Mouse (Mus musculus): ENCODE results near the gene Tpx2. TPM values are rescaled to one million over a fixed set of nuclear protein-coding genes. Genes with fewer than 3 reads are reported as not detected.

Tpx2 gene
- polyA plus RNA-seq, 1 experiment from 2014 or later = 21.9 TPM

DNA sequence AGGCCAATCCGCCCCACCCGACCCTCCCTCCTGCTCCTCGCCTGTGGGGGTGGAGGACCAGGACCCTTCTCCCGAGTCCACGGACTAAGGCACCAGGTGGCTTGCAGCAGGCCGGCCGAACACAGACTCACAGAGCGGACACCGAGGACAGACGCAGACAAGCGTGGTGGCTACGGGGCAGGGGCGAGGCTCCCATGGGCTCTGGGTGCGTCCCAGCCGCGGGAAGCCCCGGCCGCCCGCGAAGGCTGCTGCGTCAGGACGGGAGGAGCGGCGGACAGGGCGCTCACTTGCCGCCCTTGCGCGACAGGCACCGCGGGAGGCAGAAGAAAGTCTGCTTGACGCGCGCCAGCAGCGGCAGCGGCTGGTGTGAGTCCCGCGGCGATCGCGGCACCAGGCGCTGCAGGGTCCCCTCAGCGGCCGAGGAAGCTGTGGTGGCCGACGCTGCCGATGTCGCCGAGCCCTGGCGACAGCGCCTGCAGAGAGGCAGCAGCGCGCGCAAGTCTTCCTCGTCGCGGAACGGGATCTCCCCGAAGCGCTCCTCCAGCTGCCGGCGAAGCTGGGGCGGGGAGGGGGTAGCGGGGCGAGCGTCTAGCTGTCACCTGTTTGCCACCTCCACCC lies 95.2 kb downstream of the Tpx2 start:
- peak overlapping the region; percentile 47 for H3K4me3 ChIP-seq
- no peak; the same call in 1 of the 2 replicates for ATAC-seq (ENCODE audit: low FRiP score)

DNA sequence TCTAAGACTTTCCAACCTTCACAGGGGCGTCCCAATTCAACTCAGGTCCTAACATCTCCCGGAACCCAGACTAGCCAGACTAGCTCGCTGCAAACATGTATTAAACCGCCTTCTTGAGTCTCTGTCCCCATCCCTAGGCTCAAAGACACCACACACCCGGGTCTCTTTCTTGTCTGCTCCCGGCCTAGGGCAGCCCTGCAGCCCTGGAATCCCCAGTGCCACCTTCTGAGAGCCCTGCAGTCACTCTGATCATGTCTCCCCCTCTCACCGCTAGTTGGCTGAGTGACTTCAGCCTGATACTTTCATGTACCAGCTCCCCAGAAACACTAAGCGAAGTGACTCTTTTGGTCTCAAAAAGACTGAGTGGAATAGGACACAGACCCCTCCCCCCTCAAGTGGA lies 95.8 kb downstream of the Tpx2 start:
- peak; percentile 26; the same call in 1 of the 2 replicates for ATAC-seq (ENCODE audit: low FRiP score)
- Histone ChIP-seq H3K9ac (peak overlapping the region; percentile 67), H3K27ac (no peak overlapping the region), H3K9me3 (no peaks in the 10 kb centered on the region), H3K27me3 (peaks cover 80% of the 10 kb centered on the region), H3K4me2 (peak overlapping the region; percentile 80), H3K36me3 (no peaks in the 10 kb centered on the region), H3K4me1 (replicated peaks) (peaks cover 26% of the 10 kb centered on the region), H3K4me3 (peak overlapping the region; percentile 47)
- 8% methylated on average over 8 of the region's 8 CpGs for WGBS

More for the DNA sequence above, 95.2 kb downstream of the Tpx2 start:
- Histone ChIP-seq H3K9me3 (no peaks in the 10 kb centered on the region), H3K4me2 (peak overlapping the region; percentile 80), H3K4me1 (replicated peaks) (peaks cover 26% of the 10 kb centered on the region), H3K36me3 (no peaks in the 10 kb centered on the region), H3K27me3 (peaks cover 74% of the 10 kb centered on the region), H3K9ac (peak overlapping the region; percentile 67), H3K27ac (no peak overlapping the region)
- under 1% methylated on average over 51 of the region's 65 CpGs for WGBS

DNA sequence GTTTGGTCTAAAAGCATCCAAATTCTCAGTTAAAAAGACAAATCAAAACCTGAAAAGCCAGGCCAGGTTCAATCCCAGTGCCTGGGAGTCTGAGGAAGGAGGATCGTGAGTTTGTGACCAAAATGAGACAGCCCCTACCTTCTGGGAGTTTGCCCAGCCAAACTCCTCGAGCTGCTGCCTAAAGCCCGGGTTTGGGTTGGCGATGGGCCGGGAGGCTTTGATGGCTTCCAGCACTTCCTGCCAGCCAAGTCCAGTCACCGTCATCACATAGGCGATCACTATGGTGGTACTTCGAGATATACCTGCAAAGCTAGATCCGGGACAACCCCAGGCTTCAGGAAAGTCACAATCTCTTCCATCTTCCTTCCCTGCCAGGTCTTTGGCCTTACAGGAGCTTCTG lies 96.2 kb downstream of the Tpx2 start:
- no peaks in the 10 kb centered on the region for H3K9me3 ChIP-seq
- H3K4me3 ChIP-seq = no peak overlapping the region
- 64% methylated on average over 9 of the region's 9 CpGs for WGBS
- no peak overlapping the region for H3K9ac ChIP-seq
- no peaks in the 10 kb centered on the region for H3K36me3 ChIP-seq
- ATAC-seq (ENCODE audit: low FRiP score) = no peak
- peaks cover 26% of the 10 kb centered on the region for H3K4me1 ChIP-seq (replicated peaks)
- H3K27ac ChIP-seq = no peak overlapping the region
- H3K4me2 ChIP-seq = no peak overlapping the region
- peaks cover 84% of the 10 kb centered on the region for H3K27me3 ChIP-seq

Small RNA genes within 50 kb of the gene (microRNA-seq; reads per million reads assigned to microRNA genes)
- gene Mir5622 = 0.70 reads per million

Other genes with a start within 250 kb of the Tpx2 start
- not detected in 2 replicates for gene Defb45, start 248.6 kb upstream of the Tpx2 start, polyA plus RNA-seq (2015; fragmentation: Nextera tagmentation; extraction: Ambion mirVana)
- not detected in 2 replicates for gene Defb36, start 243.6 kb upstream of the Tpx2 start, polyA plus RNA-seq (2015; fragmentation: Nextera tagmentation; extraction: Ambion mirVana)
- gene Defb25, start 224.9 kb upstream of the Tpx2 start, polyA plus RNA-seq (2015; fragmentation: Nextera tagmentation; extraction: Ambion mirVana) = not detected in 2 replicates
- 0.30 and 0.57 TPM in 2 replicates for gene Rem1, start 221.0 kb upstream of the Tpx2 start, polyA plus RNA-seq (2015; fragmentation: Nextera tagmentation; extraction: Ambion mirVana)
- gene H13, start 178.5 kb upstream of the Tpx2 start, polyA plus RNA-seq (2015; fragmentation: Nextera tagmentation; extraction: Ambion mirVana) = 168 and 169 TPM in 2 replicates
- 39.4 and 47.2 TPM in 2 replicates for gene Mcts2, start 160.9 kb upstream of the Tpx2 start, polyA plus RNA-seq (2015; fragmentation: Nextera tagmentation; extraction: Ambion mirVana)
- 68.7 and 87.0 TPM in 2 replicates for gene Id1, start 111.7 kb upstream of the Tpx2 start, polyA plus RNA-seq (2015; fragmentation: Nextera tagmentation; extraction: Ambion mirVana)
- gene Cox4i2, start 93.8 kb upstream of the Tpx2 start, polyA plus RNA-seq (2015; fragmentation: Nextera tagmentation; extraction: Ambion mirVana) = 4.6 and 5.4 TPM in 2 replicates
- 173 and 179 TPM in 2 replicates for gene Bcl2l1, start 16.2 kb upstream of the Tpx2 start, polyA plus RNA-seq (2015; fragmentation: Nextera tagmentation; extraction: Ambion mirVana)
- gene Mylk2, start 63.4 kb downstream of the Tpx2 start, polyA plus RNA-seq (2015; fragmentation: Nextera tagmentation; extraction: Ambion mirVana) = not detected in 2 replicates
- gene Foxs1, start 85.2 kb downstream of the Tpx2 start, polyA plus RNA-seq (2015; fragmentation: Nextera tagmentation; extraction: Ambion mirVana) = 3.3 and 3.8 TPM in 2 replicates
- gene Dusp15, start 103.7 kb downstream of the Tpx2 start, polyA plus RNA-seq (2015; fragmentation: Nextera tagmentation; extraction: Ambion mirVana) = 7.2 and 8.2 TPM in 2 replicates
- 5.0 and 5.5 TPM in 2 replicates for gene Ttll9, start 114.5 kb downstream of the Tpx2 start, polyA plus RNA-seq (2015; fragmentation: Nextera tagmentation; extraction: Ambion mirVana)
- gene Pdrg1, start 167.5 kb downstream of the Tpx2 start, polyA plus RNA-seq (2015; fragmentation: Nextera tagmentation; extraction: Ambion mirVana) = 189 and 197 TPM in 2 replicates
- gene Xkr7, start 183.9 kb downstream of the Tpx2 start, polyA plus RNA-seq (2015; fragmentation: Nextera tagmentation; extraction: Ambion mirVana) = 1.7 and 2.0 TPM in 2 replicates
- gene Ccm2l, start 218.0 kb downstream of the Tpx2 start, polyA plus RNA-seq (2015; fragmentation: Nextera tagmentation; extraction: Ambion mirVana) = 1.3 and 1.9 TPM in 2 replicates

Data from hindbrain, embryonic 13.5 days (tissue).